Comparison of ENCODE assay signal across 8 mouse cellular contexts in the genomic region with DNA sequence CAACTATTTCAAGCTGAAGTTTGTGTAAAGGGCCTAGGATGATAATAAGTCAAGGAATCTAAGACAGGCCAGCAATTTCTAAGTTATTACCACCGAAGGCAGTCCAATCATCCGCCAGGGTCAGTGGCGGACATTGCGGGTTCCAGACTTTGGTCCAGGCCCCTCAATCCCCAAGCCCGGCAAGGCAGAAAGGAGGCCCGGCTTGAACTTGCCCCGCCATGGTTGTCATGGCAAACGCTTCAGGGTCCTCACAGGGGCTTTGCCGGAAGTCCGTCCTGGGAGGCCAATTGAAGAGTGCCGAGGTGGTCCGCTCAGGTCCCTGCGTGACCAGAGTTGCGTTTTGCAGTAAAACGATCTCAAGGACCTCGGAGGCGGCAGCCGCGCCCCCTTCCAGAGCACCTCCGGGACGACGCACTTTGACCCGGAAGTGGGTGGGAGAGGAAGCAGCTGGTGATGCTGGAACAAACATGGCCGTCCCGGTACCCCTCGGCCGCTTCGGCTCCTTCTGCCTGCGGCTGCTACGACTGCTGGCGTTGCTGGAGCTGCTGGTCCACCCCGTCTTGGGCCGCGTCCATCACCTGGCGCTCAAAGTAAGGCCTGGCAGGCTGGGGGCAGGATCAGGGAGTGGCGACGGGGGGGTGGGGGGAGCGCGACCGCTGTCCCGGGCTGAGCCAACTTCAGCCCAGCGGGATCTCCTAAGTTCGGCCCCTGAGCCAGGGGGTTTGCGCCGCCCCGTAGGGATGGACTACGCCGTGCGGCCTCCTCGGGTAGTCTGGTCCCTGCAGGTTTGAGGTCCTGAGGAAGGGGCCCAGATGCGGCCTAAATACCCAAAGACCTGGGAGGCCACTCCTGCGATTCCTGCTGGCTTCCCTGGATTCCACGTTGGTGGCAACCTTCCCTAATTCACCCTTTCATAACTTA. TPM values are rescaled to one million over a fixed set of nuclear protein-coding genes. Genes with fewer than 3 reads are reported as not detected.
DNase-seq lines count a peak whose midpoint lies in the region; ATAC-seq and TF ChIP-seq lines count a peak whose summit lies in the region.

A gene (plus strand): TSS at position 425 of the 921 bp plus-strand sequence.

- TF ChIP-seq CTCF in Patski (IDR thresholded peaks at IDR 0.05) = no peak

- no peak for ATAC-seq in Patski
- peak; percentile 93 for ATAC-seq in hindbrain, embryonic 13.5 days (ENCODE audit: low FRiP score)

- peaks cover 30% of the 10 kb centered on the region for H3K36me3 ChIP-seq in hindbrain, embryonic 13.5 days

- POLR2A ChIA-PET in Patski (lab: Charles Lee) = interaction anchor here (1.3 to 1.7 kb wide), 2 partner anchors 9 to 10 kb away, joined by 3 to 6 read pairs; a partner anchor contains a TSS

- peaks cover 28% of the 10 kb centered on the region for H3K4me1 ChIP-seq in hindbrain, embryonic 13.5 days (replicated peaks)

- H3K4me3 ChIP-seq in hindbrain, embryonic 13.5 days = peak within 1 kb of the TSS; percentile 94

- no peaks in the 10 kb centered on the region for H3K9me3 ChIP-seq in hindbrain, embryonic 13.5 days

- peak within 1 kb of the TSS; percentile 96 for H3K9ac ChIP-seq in hindbrain, embryonic 13.5 days

- peak within 1 kb of the TSS; percentile 90 for H3K4me2 ChIP-seq in hindbrain, embryonic 13.5 days

- H3K27ac ChIP-seq in hindbrain, embryonic 13.5 days = peak within 1 kb of the TSS; percentile 86

- DNase-seq in Patski (ENCODE audit: low read depth, low spot score) = no peak
- DNase-seq in cerebellum, postnatal 10 days = peak; percentile 89
- DNase-seq in frontal cortex, postnatal 14 days (ENCODE audit: low spot score in 2 of 2) = peak; percentile 59 to 64
- peak; percentile 59 for DNase-seq in left cerebral cortex, adult 11 months (ENCODE audit: low spot score)
- DNase-seq in lung, postnatal 4 days = peak; percentile 88
- peak; percentile 74 for DNase-seq in retina, postnatal 7 days (ENCODE audit: low read depth, low spot score)
- DNase-seq in urinary bladder, adult 2 months (ENCODE audit: low spot score) = peak; percentile 67

- CTCF ChIA-PET in Patski (lab: Charles Lee) = interaction anchor here (1.0 to 1.3 kb wide), 3 partner anchors 10 to 99 kb away, joined by 3 to 5 read pairs (median 3); a partner anchor contains a TSS

- no peaks in the 10 kb centered on the region for H3K27me3 ChIP-seq in Patski
- no peaks in the 10 kb centered on the region for H3K27me3 ChIP-seq in hindbrain, embryonic 13.5 days

- WGBS in hindbrain, embryonic 13.5 days = under 1% methylated on average over 53 of the region's 53 CpGs

- in situ Hi-C loops in Patski (cut with MboI; ENCODE audit: low pct_unique_long_range_greater_than_20kb) = loop anchor here (5.0 kb wide), 2 partner anchors 125 to 185 kb away; a partner anchor contains a TSS

RNA-seq across cellular contexts. Expression of the gene that starts here (rescaled TPM):
- polyA plus RNA-seq in Patski (2021) = 50.6 TPM
- 38.1 and 38.2 TPM in 2 replicates for polyA plus RNA-seq in hindbrain, embryonic 13.5 days (2015; fragmentation: Nextera tagmentation; extraction: Ambion mirVana)
- 24.2 and 27.0 TPM in 2 replicates for polyA plus RNA-seq in urinary bladder, adult 2 months (2012; rRNA removed)
